Mouse (Mus musculus): ENCODE results near the gene Grik5. TPM values are rescaled to one million over a fixed set of nuclear protein-coding genes. Genes with fewer than 3 reads are reported as not detected.

Gene Grik5
- polyA plus RNA-seq, 1 experiment from 2014 or later: 9.7 TPM

DNA sequence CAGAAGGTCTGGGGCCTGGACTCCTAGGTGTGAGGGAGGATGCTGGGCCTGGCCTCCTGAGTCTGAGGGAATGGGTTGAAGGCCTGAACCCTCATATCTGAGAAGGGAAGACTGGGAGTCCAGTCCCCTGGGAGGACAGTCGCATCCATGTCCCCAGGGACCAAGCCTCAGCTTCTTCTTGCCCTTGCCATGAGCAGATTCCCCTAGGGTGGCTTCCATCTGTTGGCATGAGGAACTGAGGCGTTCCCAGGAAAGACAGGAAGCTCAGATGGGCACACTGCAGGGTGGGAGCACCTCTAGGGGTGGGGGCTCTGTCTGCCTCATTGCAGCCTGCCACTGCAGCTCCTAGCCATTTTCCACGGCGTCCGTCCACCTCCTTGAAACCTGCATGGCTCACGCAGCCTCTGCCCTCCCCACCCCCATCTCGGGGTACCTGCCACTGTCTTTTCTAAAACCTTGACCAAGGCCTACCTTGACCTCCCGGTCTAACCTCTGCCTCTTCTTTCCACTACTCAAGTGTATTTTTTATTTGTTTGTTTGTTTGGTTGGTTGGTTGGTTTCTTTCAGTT, 68.2 kb downstream of the Grik5 start:
- H3K4me3 ChIP-seq (ENCODE audit: low read depth, low read length): no peak overlapping the region
- peaks cover 8% of the 10 kb centered on the region for H3K4me1 ChIP-seq (ENCODE audit: control insufficient read depth, insufficient read depth, low read length)
- H3K4me2 ChIP-seq (ENCODE audit: low read depth, severe bottlenecking): no peak overlapping the region
- 86% methylated on average over 8 of the region's 8 CpGs for WGBS
- no peak overlapping the region for H3K9ac ChIP-seq (ENCODE audit: low read length)
- ATAC-seq (ENCODE audit: insufficient number of reproducible peaks, low FRiP score, low TSS enrichment, low read depth) (no peak), DNase-seq (ENCODE audit: low spot score) (no peak)
- H3K27me3 ChIP-seq (ENCODE audit: control insufficient read depth, insufficient read depth, low read length): peaks cover 46% of the 10 kb centered on the region
- H3K27ac ChIP-seq (replicated peaks; ENCODE audit: low read depth, low read length): no peak overlapping the region
- no peaks in the 10 kb centered on the region for H3K9me3 ChIP-seq (ENCODE audit: control insufficient read depth, low read length)
- no peaks in the 10 kb centered on the region for H3K36me3 ChIP-seq (ENCODE audit: control insufficient read depth, insufficient read depth, low read length)

DNA sequence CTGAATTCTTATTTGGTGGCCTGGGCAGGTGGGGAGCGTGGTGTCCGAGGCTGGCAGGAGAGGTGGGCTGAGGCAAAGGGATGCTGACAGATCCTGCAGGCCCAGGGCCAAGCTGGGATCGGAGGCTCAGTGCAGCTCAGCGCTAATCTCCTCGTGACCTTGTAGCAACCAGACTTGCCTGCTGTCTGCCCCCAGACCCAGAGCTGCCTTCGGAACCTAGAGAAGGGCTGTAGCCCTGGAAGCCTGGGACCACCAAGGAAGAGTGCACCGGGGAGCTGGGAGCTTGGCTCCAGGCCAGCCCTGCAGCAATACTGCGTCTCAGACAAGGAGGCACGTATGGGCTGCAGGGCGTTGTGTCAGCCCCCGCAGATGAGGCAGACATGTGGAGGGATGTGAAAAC, 68.9 kb downstream of the Grik5 start:
- no peak overlapping the region for H3K4me2 ChIP-seq (ENCODE audit: low read depth, severe bottlenecking)
- ATAC-seq (ENCODE audit: insufficient number of reproducible peaks, low FRiP score, low TSS enrichment, low read depth) (no peak), DNase-seq (ENCODE audit: low spot score) (no peak)
- 59% methylated on average over 11 of the region's 11 CpGs for WGBS
- no peaks in the 10 kb centered on the region for H3K9me3 ChIP-seq (ENCODE audit: control insufficient read depth, low read length)
- peaks cover 8% of the 10 kb centered on the region for H3K4me1 ChIP-seq (ENCODE audit: control insufficient read depth, insufficient read depth, low read length)
- no peaks in the 10 kb centered on the region for H3K36me3 ChIP-seq (ENCODE audit: control insufficient read depth, insufficient read depth, low read length)
- no peak overlapping the region for H3K27ac ChIP-seq (replicated peaks; ENCODE audit: low read depth, low read length)
- peaks cover 40% of the 10 kb centered on the region for H3K27me3 ChIP-seq (ENCODE audit: control insufficient read depth, insufficient read depth, low read length)
- H3K9ac ChIP-seq (ENCODE audit: low read length): no peak overlapping the region
- no peak overlapping the region for H3K4me3 ChIP-seq (ENCODE audit: low read depth, low read length)

DNA sequence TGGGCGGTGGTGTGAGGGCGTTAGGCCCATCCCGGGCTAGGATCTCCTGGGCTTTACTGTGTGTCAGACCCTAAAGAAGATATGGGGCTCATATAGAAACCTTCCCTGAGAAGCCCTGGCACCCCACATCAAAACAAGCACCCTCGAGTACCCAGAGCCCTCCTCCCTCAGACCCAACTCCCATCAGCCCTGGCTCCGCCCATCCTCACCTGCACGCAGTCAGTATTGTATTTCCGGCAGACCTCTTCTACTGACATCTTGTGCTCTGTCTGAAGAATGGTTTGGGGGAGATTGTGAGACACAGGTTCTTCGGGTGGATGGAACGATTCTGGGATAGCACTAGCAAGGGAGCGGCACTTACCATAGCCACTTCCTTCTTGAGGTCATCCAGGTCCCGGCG, 71.4 kb downstream of the Grik5 start:
- WGBS: 66% methylated on average over 12 of the region's 12 CpGs
- Histone ChIP-seq H3K4me2 (ENCODE audit: low read depth, severe bottlenecking) (no peak overlapping the region), H3K4me3 (ENCODE audit: low read depth, low read length) (no peak overlapping the region), H3K36me3 (ENCODE audit: control insufficient read depth, insufficient read depth, low read length) (no peaks in the 10 kb centered on the region), H3K9ac (ENCODE audit: low read length) (no peak overlapping the region), H3K27ac (replicated peaks; ENCODE audit: low read depth, low read length) (no peak overlapping the region), H3K27me3 (ENCODE audit: control insufficient read depth, insufficient read depth, low read length) (peaks cover 14% of the 10 kb centered on the region), H3K9me3 (ENCODE audit: control insufficient read depth, low read length) (no peaks in the 10 kb centered on the region), H3K4me1 (ENCODE audit: control insufficient read depth, insufficient read depth, low read length) (peaks cover 7% of the 10 kb centered on the region)
- DNase-seq (ENCODE audit: low spot score) (no peak), ATAC-seq (ENCODE audit: insufficient number of reproducible peaks, low FRiP score, low TSS enrichment, low read depth) (no peak)

DNA sequence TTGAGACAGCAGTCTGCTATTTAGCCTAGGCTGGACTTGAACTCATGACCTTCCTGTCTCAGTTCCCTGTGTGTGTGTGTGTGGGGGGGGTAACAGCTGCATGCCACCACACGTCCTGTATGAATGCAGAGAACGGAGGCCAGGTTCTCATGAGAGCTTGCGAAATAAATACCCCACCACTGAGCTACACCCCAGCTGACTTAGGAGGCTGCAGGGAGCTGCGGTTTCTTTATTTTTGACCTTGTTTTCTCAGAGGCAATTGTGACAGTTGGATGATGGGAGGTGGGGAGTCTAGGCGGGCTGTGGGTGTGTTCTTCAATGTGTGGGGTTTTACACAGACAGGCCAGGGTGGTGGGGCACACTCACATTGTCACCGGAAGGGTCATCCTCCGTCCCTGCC, 71.9 kb downstream of the Grik5 start:
- H3K36me3 ChIP-seq (ENCODE audit: control insufficient read depth, insufficient read depth, low read length): no peaks in the 10 kb centered on the region
- no peak overlapping the region for H3K27ac ChIP-seq (replicated peaks; ENCODE audit: low read depth, low read length)
- DNase-seq (ENCODE audit: low spot score): no peak
- 76% methylated on average over 7 of the region's 7 CpGs for WGBS
- H3K27me3 ChIP-seq (ENCODE audit: control insufficient read depth, insufficient read depth, low read length): peaks cover 9% of the 10 kb centered on the region
- no peak overlapping the region for H3K9ac ChIP-seq (ENCODE audit: low read length)
- H3K4me1 ChIP-seq (ENCODE audit: control insufficient read depth, insufficient read depth, low read length): peaks cover 2% of the 10 kb centered on the region
- H3K4me2 ChIP-seq (ENCODE audit: low read depth, severe bottlenecking): no peak overlapping the region
- ATAC-seq (ENCODE audit: insufficient number of reproducible peaks, low FRiP score, low TSS enrichment, low read depth): no peak
- H3K9me3 ChIP-seq (ENCODE audit: control insufficient read depth, low read length): no peaks in the 10 kb centered on the region
- H3K4me3 ChIP-seq (ENCODE audit: low read depth, low read length): no peak overlapping the region

DNA sequence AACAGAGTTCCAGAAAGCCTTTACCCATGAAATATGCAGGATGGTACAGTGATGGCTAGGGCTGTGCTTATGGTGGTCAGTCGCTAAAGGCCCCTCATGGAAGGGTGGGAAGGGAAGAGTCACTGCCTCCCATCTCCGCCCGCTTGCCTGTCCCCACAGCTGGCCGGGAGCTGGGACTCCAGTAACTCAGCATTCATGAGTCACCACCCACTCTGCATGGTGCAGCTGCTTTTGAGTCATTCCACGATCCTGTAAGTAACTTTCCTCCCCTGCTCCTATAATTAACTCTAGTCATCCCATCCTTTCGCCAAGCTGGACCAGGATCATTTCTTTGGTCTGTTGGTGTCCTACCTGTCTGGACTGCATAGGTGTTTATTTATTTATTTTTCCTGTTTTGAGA, 79.1 kb downstream of the Grik5 start:
- no peak overlapping the region for H3K27ac ChIP-seq (replicated peaks; ENCODE audit: low read depth, low read length)
- 76% methylated on average over 6 of the region's 6 CpGs for WGBS
- no peaks in the 10 kb centered on the region for H3K36me3 ChIP-seq (ENCODE audit: control insufficient read depth, insufficient read depth, low read length)
- H3K9me3 ChIP-seq (ENCODE audit: control insufficient read depth, low read length): no peaks in the 10 kb centered on the region
- H3K4me2 ChIP-seq (ENCODE audit: low read depth, severe bottlenecking): no peak overlapping the region
- no peak overlapping the region for H3K9ac ChIP-seq (ENCODE audit: low read length)
- no peaks in the 10 kb centered on the region for H3K27me3 ChIP-seq (ENCODE audit: control insufficient read depth, insufficient read depth, low read length)
- no peaks in the 10 kb centered on the region for H3K4me1 ChIP-seq (ENCODE audit: control insufficient read depth, insufficient read depth, low read length)
- DNase-seq (ENCODE audit: low spot score): no peak
- no peak for ATAC-seq (ENCODE audit: insufficient number of reproducible peaks, low FRiP score, low TSS enrichment, low read depth)
- no peak overlapping the region for H3K4me3 ChIP-seq (ENCODE audit: low read depth, low read length)

DNA sequence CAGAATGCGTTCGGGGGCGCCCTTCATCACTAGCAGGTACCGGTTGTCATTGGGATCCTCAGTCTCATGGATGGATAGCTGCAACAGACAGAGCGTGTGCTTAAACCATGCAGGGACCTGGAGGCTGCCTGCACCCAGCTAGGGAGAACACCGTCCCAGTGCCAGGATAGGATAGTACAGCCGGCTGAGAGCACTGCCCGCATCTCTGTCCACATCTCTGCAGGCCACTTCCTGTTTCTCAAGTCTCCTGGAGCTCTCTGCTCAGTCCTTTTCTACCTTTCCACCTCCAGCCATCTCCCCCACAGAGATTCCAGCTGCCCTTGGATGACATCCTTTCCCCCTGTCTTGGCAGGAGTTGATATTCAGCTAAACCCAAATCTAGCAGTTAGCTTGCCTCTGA, 81.7 kb downstream of the Grik5 start:
- no peaks in the 10 kb centered on the region for H3K36me3 ChIP-seq (ENCODE audit: control insufficient read depth, insufficient read depth, low read length)
- no peaks in the 10 kb centered on the region for H3K4me1 ChIP-seq (ENCODE audit: control insufficient read depth, insufficient read depth, low read length)
- ATAC-seq (ENCODE audit: insufficient number of reproducible peaks, low FRiP score, low TSS enrichment, low read depth): no peak
- no peak overlapping the region for H3K9ac ChIP-seq (ENCODE audit: low read length)
- no peak overlapping the region for H3K4me2 ChIP-seq (ENCODE audit: low read depth, severe bottlenecking)
- WGBS: 87% methylated on average over 8 of the region's 8 CpGs
- H3K27ac ChIP-seq (replicated peaks; ENCODE audit: low read depth, low read length): no peak overlapping the region
- no peak for DNase-seq (ENCODE audit: low spot score)
- H3K27me3 ChIP-seq (ENCODE audit: control insufficient read depth, insufficient read depth, low read length): no peaks in the 10 kb centered on the region
- H3K9me3 ChIP-seq (ENCODE audit: control insufficient read depth, low read length): no peaks in the 10 kb centered on the region
- H3K4me3 ChIP-seq (ENCODE audit: low read depth, low read length): no peak overlapping the region

DNA sequence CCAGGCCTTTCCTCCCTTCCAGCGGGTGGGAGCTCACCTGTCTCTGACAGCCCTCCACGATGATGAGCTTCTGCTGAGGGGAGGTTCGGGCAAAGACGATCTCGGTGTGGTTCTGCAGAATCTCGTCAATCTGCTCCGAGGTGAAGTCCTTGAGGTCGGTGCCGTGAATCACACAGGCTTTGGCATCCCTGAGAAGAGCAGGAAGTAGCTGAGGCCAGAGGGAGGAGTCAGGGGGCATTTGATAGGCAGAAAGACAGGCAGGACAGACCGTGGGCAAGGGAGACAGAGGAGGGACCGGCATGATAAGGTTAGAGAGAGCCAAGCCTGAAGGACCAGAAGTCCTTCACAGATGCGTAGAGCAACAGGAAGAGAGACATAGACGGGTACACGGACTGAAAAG, 84.2 kb downstream of the Grik5 start:
- Histone ChIP-seq H3K9ac (ENCODE audit: low read length) (no peak overlapping the region), H3K27ac (replicated peaks; ENCODE audit: low read depth, low read length) (no peak overlapping the region), H3K9me3 (ENCODE audit: control insufficient read depth, low read length) (peaks cover 3% of the 10 kb centered on the region; the same call in 1 of the 2 replicates), H3K4me2 (ENCODE audit: low read depth, severe bottlenecking) (no peak overlapping the region), H3K4me3 (ENCODE audit: low read depth, low read length) (no peak overlapping the region), H3K36me3 (ENCODE audit: control insufficient read depth, insufficient read depth, low read length) (no peaks in the 10 kb centered on the region), H3K4me1 (ENCODE audit: control insufficient read depth, insufficient read depth, low read length) (no peaks in the 10 kb centered on the region), H3K27me3 (ENCODE audit: control insufficient read depth, insufficient read depth, low read length) (no peaks in the 10 kb centered on the region)
- WGBS: 82% methylated on average over 14 of the region's 14 CpGs
- ATAC-seq (ENCODE audit: insufficient number of reproducible peaks, low FRiP score, low TSS enrichment, low read depth) (no peak), DNase-seq (ENCODE audit: low spot score) (no peak)

DNA sequence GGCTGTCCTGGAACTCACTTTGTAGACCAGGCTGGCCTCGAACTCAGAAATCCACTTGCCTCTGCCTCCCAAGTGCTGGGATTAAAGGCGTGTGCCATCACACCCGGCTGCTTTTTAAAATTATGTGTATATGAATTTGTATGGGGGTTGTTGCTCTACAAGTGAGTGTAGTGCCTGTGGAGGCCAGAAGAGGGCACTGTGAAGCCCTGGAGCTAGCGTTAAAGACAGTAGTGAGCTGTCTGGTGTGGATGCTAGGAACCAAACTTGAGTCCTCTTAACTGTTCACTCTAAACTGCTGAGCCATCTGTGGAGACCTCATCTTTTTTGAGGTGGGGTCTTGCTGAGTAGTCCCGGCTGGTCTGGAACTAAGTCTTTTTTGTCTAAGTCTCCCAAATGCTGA, 86.3 kb downstream of the Grik5 start:
- Histone ChIP-seq H3K9ac (ENCODE audit: low read length) (no peak overlapping the region), H3K9me3 (ENCODE audit: control insufficient read depth, low read length) (peaks cover 3% of the 10 kb centered on the region; the same call in 1 of the 2 replicates), H3K4me3 (ENCODE audit: low read depth, low read length) (no peak overlapping the region), H3K36me3 (ENCODE audit: control insufficient read depth, insufficient read depth, low read length) (no peaks in the 10 kb centered on the region), H3K27me3 (ENCODE audit: control insufficient read depth, insufficient read depth, low read length) (no peaks in the 10 kb centered on the region), H3K4me2 (ENCODE audit: low read depth, severe bottlenecking) (no peak overlapping the region), H3K4me1 (ENCODE audit: control insufficient read depth, insufficient read depth, low read length) (no peaks in the 10 kb centered on the region), H3K27ac (replicated peaks; ENCODE audit: low read depth, low read length) (no peak overlapping the region)
- ATAC-seq (ENCODE audit: insufficient number of reproducible peaks, low FRiP score, low TSS enrichment, low read depth) (no peak), DNase-seq (ENCODE audit: low spot score) (no peak)
- 68% methylated on average over 5 of the region's 5 CpGs for WGBS

DNA sequence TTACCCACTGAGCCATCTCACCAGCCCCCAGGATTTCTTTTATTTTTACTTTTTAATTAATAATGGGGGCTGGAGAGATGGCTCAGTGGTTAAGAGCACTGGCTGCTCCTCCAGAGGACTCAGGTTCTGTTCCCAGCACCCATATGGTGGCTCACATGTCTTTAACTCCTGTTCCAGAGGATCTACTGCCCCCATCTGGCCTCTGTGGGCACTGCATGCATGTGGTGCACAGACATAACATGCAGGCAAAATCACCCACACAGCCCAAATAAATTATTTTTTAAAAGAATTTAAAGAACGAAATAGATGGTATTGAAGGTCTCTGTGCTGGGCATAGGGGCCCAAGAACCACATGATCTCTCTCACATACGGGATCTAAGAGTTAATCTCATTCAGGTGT, 87.8 kb downstream of the Grik5 start:
- ATAC-seq (ENCODE audit: insufficient number of reproducible peaks, low FRiP score, low TSS enrichment, low read depth): no peak
- Histone ChIP-seq H3K27me3 (ENCODE audit: control insufficient read depth, insufficient read depth, low read length) (no peaks in the 10 kb centered on the region), H3K4me3 (ENCODE audit: low read depth, low read length) (no peak overlapping the region), H3K36me3 (ENCODE audit: control insufficient read depth, insufficient read depth, low read length) (no peaks in the 10 kb centered on the region), H3K4me2 (ENCODE audit: low read depth, severe bottlenecking) (no peak overlapping the region), H3K9me3 (ENCODE audit: control insufficient read depth, low read length) (peaks cover 3% of the 10 kb centered on the region; the same call in 1 of the 2 replicates), H3K9ac (ENCODE audit: low read length) (no peak overlapping the region), H3K4me1 (ENCODE audit: control insufficient read depth, insufficient read depth, low read length) (no peaks in the 10 kb centered on the region), H3K27ac (replicated peaks; ENCODE audit: low read depth, low read length) (no peak overlapping the region)
- WGBS: 88% methylated on average over 2 of the region's 2 CpGs
- no peak for DNase-seq (ENCODE audit: low spot score)

Data from limb, embryonic 11.5 days (tissue).